Mouse (Mus musculus) heart, postnatal 0 days (tissue): Measurements from ENCODE around the gene Ampd3.

Experiments
- CTCF ChIP-seq: IDR thresholded peaks from 2 replicates; pipeline ENCODE4 v1.5.1; 2016; ENCODE audit warnings: antibody characterized with exemption, control low read depth, low read depth
- EP300 ChIP-seq: IDR thresholded peaks from 2 replicates; pipeline ENCODE4 v1.6.1; 2016; ENCODE audit warnings: antibody characterized with exemption, low read depth

- TF ChIP-seq CTCF = no peak
- TF ChIP-seq EP300 = no peak
Measured at GRCm38 (mm10) chr7:110848371-110848770, 80.4 kb downstream of the Ampd3 start.
